Mouse (Mus musculus): Measurements from ENCODE around the gene Naif1. TPM values are rescaled to one million over a fixed set of nuclear protein-coding genes. Genes with fewer than 3 reads are reported as not detected.

Naif1 gene
- total RNA-seq, 2 experiments from 2014 or later, result 3.1 to 4.0 TPM

GRCm38 (mm10) chr2:32494522-32494921, 44.3 kb downstream of the Naif1 start:
- intact Hi-C loops (cut with DNase I), result no loop called here
- DNase-seq, result no peak

GRCm38 (mm10) chr2:32495185-32495726, 45.0 kb downstream of the Naif1 start:
- no peak for DNase-seq

GRCm38 (mm10) chr2:32496190-32496589, 45.9 kb downstream of the Naif1 start:
- intact Hi-C loops (cut with DNase I), result no loop called here
- no peak for DNase-seq

More at GRCm38 (mm10) chr2:32495185-32495726, 45.0 kb downstream of the Naif1 start:
- intact Hi-C loops (cut with DNase I), result no loop called here

GRCm38 (mm10) chr2:32499365-32499764, 49.1 kb downstream of the Naif1 start:
- no peak for DNase-seq
- intact Hi-C loops (cut with DNase I), result no loop called here

- DNase-seq, result no peak
Observed at GRCm38 (mm10) chr2:32500461-32500860, 50.2 kb downstream of the Naif1 start.

GRCm38 (mm10) chr2:32501754-32502324, 51.6 kb downstream of the Naif1 start:
- intact Hi-C loops (cut with DNase I), result no loop called here
- no peak for DNase-seq

More at GRCm38 (mm10) chr2:32500461-32500860, 50.2 kb downstream of the Naif1 start:
- intact Hi-C loops (cut with DNase I), result no loop called here

GRCm38 (mm10) chr2:32502843-32503242, 52.6 kb downstream of the Naif1 start:
- DNase-seq, result no peak
- intact Hi-C loops (cut with DNase I), result no loop called here

- DNase-seq, result no peak
- intact Hi-C loops (cut with DNase I), result no loop called here
Observed at GRCm38 (mm10) chr2:32503588-32503987, 53.3 kb downstream of the Naif1 start.

- no peak for DNase-seq
- intact Hi-C loops (cut with DNase I), result no loop called here
Observed at GRCm38 (mm10) chr2:32505536-32505935, 55.3 kb downstream of the Naif1 start.

Other genes starting within 250 kb of the Naif1 start
- 10 to 100 TPM; 36.5 to 37.1 TPM for gene Pomt1, start 213.9 kb upstream of the Naif1 start, total RNA-seq (2021)
- 10 to 100 TPM; 61.8 to 62.5 TPM for gene Uck1, start 190.3 kb upstream of the Naif1 start, total RNA-seq (2021)
- 10 to 100 TPM; 75.6 to 81.7 TPM for gene Golga2, start 163.1 kb upstream of the Naif1 start, total RNA-seq (2021)
- 100 to 1,000 TPM; 228 to 230 TPM for gene Swi5, start 162.4 kb upstream of the Naif1 start, total RNA-seq (2021)
- 100 to 1,000 TPM in 1 of 2 experiments, 10 to 100 TPM in 1; 87.7 to 101 TPM for gene Ciz1, start 98.1 kb upstream of the Naif1 start, total RNA-seq (2021)
- 100 to 1,000 TPM; 241 to 308 TPM for gene Dnm1, start 97.1 kb upstream of the Naif1 start, total RNA-seq (2021)
- gene 1110008P14Rik, start 68.5 kb upstream of the Naif1 start, total RNA-seq (2021), result 100 to 1,000 TPM; 101 to 110 TPM
- gene Lcn2, start 62.2 kb upstream of the Naif1 start, total RNA-seq (2021), result 1 to 10 TPM; 1.9 TPM
- gene Ptges2, start 54.6 kb upstream of the Naif1 start, total RNA-seq (2021), result 10 to 100 TPM; 44.9 to 48.1 TPM
- gene Slc25a25, start 988 bp downstream of the Naif1 start, total RNA-seq (2021), result 10 to 100 TPM; 47.9 to 50.8 TPM
- gene Fam102a, start 84.9 kb downstream of the Naif1 start, total RNA-seq (2021), result 10 to 100 TPM; 18.8 to 20.1 TPM
- 10 to 100 TPM; 74.3 to 76.8 TPM for gene Dpm2, start 120.4 kb downstream of the Naif1 start, total RNA-seq (2021)
- gene Pip5kl1, start 124.3 kb downstream of the Naif1 start, total RNA-seq (2021), result 10 to 100 TPM in 1 of 2 experiments, 1 to 10 TPM in 1; 9.4 to 11.5 TPM
- gene 9430097D07Rik, start 125.2 kb downstream of the Naif1 start, total RNA-seq (2021), result under 1 TPM; 0.62 to 0.84 TPM
- 10 to 100 TPM; 35.7 to 38.4 TPM for gene St6galnac4, start 136.6 kb downstream of the Naif1 start, total RNA-seq (2021)
- gene St6galnac6, start 149.3 kb downstream of the Naif1 start, total RNA-seq (2021), result 10 to 100 TPM; 78.8 to 91.8 TPM
- 100 to 1,000 TPM; 100 to 106 TPM for gene Ak1, start 171.3 kb downstream of the Naif1 start, total RNA-seq (2021)
- 10 to 100 TPM; 21.2 to 26.1 TPM for gene Eng, start 196.1 kb downstream of the Naif1 start, total RNA-seq (2021)